In genomic region chr6:45885486-45885885, GRCm38 (mm10) we compare ENCODE assay signal across 16 mouse cellular contexts.
DNase-seq lines count a peak whose midpoint lies in the region.
"Had no signal": no experiment of that assay in that cellular context is flagged by ENCODE, and none has a peak within 500 bp of the region (broad histone marks: within the 10 kb centered on the region; RNA-seq: fewer than 3 reads in every experiment).

No protein-coding gene starts in this region.

- peak; percentile 79 for DNase-seq in Muller cell, postnatal 12 days (ENCODE audit: inconsistent ontology term)
- peak; percentile 55 for DNase-seq in retina, embryonic 14.5 days (ENCODE audit: low spot score)
- peak; percentile 19 for DNase-seq in retina, postnatal 1 day
- DNase-seq in layer of hippocampus, postnatal 25 days (ENCODE audit: extremely low spot score in 1 of 2, low spot score in 1 of 2): no peak
- no peak for DNase-seq in layer of hippocampus, adult 18-20 months (ENCODE audit: low spot score in 2 of 2)
- DNase-seq in layer of hippocampus, postnatal 36 days: no peak
- DNase-seq: adrenal gland, adult 2 months; adrenal gland, adult 8-10 months; adrenal gland, postnatal 10 days; adrenal gland, postnatal 14 days; adrenal gland, postnatal 25 days; adrenal gland, postnatal 36 days; B cell, adult 2 months; cerebellum, adult 11 months; cerebellum, adult 11-12 months; cerebellum, adult 18-20 months had no signal

Comparison
In these comparisons a context has a peak if more than half of its experiments do, and no peak if none do; other contexts are left out.
1. DNase-seq: peak in Muller cell, postnatal 12 days (single experiment), retina, embryonic 14.5 days (single experiment) and retina, postnatal 1 day (single experiment); none in layer of hippocampus, postnatal 25 days (0 of 2), layer of hippocampus, adult 18-20 months (0 of 2) and layer of hippocampus, postnatal 36 days (0 of 2).